Mouse (Mus musculus): ENCODE measurements around the gene Cebpg. TPM values are rescaled to one million over a fixed set of nuclear protein-coding genes. Genes with fewer than 3 reads are reported as not detected.

The Cebpg gene
- total RNA-seq, 1 experiment from 2014 or later: 52.4 TPM

DNA sequence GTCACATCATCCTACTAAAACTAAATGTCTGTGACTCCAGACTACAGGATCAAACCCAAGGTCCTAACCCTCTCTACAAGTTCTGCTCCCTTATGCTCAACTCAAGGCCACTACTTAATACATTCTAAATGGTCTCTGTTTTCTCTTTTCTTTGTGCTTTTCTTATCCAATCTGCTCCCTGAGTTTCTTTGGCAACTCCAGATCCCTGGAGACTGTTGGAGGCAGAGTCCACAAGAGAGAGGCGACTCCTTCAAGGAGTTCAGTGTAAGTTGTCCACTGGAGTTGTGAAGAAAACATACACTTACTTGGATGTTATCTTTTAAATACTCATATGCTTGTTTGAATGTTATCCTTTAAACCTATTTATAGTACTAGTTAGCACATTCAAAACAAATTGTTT lies 2.1 kb downstream of the Cebpg start:
- DNase-seq: no peak

DNA sequence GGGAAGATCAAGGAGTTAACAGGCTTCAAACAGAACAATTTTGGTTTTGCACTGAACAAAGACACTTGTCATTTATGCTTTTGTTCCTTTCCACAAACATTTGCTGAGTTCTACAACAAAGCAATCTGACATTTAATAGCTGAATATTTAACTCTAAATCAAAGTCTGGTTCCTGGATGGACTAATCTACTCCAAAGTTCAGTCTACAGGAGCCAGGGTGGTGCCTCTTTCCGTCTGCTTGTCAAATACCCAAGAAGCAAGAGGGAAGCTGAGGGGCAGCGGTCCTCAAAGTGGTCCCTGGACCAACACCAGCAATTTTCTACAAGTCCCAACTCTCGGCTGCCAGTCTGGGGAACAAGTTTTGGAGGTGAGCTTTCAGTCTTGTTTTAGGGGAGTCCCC lies 3.2 kb downstream of the Cebpg start:
- no peak for DNase-seq

DNA sequence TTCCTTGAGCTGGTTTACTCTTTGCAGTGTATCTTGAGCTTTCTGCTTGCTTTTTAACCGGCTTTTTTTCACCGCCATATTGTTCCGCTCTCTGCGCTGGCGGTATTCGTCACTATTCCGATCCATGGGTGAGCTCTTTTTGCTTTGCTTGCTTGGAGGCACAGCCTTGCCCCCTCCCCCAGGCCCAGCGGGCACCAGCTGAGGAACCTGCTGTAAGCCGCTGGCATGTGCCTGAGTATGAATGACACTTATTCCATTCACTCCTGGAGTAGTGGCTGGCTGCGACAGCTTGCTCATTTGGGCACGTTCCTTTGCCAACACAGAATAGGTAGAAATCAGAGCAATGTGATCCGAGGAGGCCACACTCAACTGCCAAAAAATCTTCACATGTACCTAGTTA lies 5.8 kb downstream of the Cebpg start:
- no peak for DNase-seq

DNA sequence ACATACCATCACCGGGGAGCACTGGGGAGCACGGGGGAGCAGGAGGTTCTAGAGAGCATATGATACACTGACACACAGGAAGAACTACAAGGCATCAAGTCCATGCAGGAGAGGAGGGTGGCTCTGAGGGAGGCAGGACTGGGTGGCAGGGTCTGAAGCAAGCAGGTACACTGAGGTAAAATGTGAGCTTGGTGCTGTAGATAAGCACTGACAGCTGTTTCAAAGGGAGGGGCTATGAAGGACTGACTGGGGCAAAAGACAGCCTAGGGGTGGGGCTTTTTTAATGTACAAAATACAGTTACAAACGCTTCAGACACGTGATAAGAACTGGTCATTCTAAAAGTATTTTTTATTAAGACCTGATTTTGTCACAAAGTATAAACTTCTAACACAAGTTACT lies 10.3 kb downstream of the Cebpg start:
- no peak for DNase-seq

DNA sequence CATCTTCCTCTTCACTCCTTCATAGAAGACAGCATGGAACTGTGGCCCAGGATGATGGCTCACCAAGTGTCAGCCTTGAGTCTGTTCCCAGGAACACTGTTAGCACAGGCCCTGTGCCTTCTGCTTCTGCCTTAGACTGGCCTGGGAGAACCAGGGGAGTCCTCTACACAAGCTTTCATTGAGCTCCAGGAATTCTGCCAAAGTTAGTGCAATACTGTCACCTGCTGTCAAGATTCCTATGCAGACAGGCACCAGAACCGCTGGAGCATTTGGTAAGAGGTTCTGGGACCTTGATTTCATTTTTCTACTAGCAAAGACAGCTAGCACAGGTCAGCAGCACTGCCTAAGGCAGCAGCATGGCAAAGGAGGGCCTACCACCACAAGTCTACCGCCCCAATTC lies 11.7 kb downstream of the Cebpg start:
- DNase-seq: peak; percentile 37

DNA sequence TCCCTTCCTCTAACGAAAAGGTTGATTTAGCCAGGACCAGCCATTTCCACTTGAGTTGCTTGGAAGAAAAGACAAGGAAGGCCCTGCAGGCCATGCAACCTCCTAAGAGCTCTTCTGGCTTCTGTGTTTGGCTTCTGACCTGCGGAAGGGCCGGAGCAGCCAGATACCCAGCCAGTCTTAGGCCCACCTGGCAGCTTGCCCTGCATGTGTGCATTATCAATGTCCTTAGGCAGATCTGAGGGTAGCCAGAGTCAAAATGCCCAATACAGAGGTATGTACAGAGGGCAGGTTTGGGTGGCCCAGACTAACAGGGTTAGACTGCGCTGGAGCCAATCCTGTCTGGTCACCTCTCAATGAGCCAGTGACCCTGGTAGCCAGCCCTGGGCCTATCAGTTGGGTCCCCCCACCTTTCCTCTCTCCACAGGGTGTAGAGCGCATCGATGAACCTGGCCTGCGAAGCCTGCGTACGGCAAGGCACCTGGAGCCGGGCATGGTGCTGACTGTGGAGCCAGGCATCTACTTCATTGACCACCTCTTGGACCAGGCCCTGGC lies 13.0 kb downstream of the Cebpg start:
- DNase-seq: no peak

DNA sequence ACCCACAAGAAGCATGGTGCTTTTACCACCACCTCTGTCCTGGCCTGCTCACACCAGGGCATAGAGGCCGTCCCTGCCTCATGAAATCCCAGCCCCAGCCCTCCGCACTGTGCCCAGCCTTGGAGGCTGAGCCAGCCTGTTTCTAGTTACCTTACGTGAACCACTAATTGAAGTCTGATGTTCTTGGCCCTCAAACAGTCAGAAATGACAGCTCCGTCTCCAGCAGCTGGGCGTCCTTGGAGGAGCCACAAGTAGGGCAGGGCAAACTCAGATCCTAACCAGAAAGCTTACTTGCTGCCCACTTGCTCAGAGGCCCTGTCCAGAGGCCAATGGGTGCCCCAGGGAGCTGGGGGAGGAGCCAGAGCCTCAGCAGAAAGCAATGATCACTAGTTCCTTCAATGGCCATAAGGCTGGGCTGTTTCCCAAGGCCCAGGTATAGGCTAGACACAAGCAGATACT lies 13.6 kb downstream of the Cebpg start:
- peak; percentile 80 for DNase-seq

DNA sequence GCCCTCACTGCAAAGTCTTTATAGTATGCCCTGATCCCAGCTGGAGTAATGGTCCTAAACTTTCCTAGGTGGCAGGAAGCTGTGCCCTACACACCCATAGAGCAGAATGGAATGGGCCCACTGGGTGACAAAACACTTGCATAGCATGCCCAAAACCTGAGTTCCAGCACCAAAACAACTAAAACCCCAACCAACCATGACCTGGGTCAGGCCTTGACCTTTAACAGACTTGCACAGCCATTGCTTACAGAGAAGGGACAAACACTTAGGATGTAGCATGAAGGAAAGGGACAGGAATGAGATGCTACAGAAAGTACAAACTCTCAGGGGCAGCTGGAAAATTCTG lies 14.2 kb downstream of the Cebpg start:
- no peak for DNase-seq

DNA sequence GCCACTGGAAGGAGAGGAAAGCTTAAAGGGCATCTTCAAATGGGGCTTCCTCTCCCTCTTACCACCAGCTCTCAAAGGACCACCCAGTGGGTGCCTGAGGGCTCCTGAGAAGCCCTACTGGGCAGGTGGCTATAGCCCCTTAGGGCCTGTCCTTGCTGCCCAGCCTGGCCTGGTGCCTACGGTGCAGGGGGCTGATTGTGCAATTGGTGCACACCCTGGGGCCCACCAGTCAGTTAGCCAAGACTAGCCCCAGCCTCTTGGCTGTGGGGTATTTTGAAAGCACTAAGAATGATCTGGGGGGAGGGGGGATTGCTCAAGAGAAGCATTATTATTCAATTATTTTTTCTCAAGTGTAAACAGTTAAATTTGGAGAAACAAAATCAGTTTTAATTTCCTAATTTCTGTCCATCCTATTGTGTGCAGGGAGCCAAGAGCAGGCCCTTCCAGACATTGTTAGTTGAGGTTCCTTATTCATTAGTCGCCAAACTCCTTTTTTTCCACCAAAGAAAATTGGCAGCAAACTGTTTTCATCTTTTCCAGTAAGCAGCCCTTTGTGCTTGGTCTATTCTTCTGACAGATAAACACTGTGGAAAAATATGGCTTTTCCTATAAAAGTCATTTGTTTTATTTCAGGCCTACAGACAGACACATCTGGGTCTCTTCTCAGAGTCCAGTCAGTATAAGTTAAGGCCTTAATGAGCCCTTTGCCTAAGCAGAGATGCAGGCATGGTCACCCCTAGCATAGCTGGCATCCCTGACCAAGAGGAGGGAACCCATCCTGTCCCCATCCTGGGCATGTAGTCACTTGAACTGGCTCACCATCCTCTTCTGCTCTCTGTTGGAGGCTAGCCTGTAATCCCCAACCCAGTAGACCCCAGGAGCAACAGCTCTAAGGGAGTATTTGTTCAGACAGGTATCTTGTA lies 14.8 kb downstream of the Cebpg start:
- peak; percentile 77 for DNase-seq

DNA sequence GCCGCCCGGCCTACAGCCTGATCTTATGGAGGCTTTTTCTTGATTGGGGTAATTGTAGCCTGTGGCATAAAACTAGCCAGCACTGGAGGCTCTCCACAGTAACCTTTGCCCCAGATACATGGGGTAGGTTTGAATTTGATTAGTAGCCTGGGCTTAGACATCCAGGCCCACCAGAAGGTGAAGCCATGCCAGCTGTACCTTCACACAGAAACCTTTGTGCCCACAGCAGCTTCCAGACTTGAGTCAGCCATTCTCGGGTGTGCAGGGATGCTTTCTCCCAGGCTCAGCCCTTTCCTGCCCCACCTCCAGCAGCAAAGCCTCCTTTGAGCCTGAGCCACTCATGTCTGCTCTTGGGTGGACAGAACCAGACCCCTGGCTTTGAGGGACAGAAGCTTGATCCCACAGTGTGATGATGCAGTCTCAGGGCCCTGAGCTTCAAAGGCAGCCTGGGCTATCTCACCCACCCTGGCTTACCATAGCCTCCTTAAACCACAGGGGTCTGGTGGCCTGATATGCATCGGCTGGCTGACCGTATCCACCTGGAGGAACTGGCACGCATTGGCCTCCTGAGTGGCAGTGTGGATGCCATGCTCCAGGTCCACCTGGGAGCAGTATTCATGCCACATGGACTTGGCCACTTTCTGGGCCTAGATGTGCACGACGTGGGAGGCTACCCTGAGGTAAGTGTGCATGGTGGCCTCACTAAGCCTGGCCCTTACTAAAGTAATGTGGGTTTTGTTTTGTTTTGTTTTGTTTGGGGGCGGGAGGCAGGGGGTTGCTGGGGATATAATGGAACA lies 16.0 kb downstream of the Cebpg start:
- no peak for DNase-seq

DNA sequence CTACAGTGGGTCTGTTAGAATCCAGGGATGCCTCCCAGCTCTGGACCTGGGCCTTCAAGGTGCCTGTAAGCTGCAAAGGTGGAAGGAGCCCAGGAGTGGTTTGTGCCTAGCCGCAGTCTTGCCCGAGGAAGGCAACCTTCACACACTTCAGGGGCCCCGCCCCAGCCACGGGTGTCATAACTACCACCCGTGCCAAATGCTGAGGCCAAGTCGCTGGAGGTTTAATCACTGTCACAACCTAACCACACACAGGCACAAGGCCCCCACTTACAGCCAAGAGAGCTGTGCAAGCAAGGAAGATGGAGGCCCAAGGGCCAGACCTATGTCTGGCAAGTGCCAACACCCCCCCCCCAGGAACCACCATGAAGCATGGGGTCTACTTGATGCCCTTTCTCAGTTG lies 19.0 kb downstream of the Cebpg start:
- DNase-seq: peak; percentile 73

DNA sequence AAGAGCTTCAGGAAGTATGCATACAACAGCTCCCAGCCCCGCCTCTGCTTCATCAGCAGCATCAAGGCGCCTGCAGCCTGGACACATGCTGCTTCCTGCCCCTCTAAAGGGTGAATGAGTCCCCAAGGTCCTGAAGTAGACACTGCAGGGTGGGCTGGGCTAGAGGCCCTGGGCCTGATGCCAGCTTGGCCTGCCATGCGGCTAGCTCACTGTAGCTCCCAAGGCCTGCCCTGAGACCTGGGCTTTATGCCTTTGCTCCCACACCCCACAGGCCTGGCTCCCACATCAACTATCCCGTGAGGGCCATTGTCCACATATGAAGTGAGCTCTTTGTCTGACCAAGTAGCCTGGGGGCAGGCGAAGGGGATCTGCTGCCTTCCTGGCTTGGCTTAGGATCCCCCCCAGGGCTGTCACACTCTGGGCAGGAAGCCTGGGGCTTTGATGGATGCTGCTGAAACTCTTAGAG lies 20.1 kb downstream of the Cebpg start:
- DNase-seq: peak; percentile 76

DNA sequence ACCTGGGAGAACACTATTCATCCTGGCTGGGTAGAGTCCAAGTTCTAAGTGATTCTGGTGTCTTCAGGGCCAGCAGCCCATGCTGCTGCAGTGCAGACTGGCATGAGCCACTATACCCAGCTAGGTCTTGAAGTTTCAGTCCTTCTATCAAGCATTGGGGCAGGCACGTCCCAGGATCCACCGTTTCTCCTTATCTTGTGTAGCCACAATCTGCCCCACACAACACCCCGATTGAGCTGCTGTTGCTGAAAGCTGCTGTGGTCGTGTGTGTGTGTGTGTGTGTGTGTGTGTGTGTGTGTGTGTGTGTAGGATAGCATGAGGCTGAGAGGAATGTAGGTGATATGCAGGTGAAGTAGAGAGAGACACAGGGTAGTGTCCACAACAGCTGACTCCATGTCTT lies 20.8 kb downstream of the Cebpg start:
- DNase-seq: no peak

DNA sequence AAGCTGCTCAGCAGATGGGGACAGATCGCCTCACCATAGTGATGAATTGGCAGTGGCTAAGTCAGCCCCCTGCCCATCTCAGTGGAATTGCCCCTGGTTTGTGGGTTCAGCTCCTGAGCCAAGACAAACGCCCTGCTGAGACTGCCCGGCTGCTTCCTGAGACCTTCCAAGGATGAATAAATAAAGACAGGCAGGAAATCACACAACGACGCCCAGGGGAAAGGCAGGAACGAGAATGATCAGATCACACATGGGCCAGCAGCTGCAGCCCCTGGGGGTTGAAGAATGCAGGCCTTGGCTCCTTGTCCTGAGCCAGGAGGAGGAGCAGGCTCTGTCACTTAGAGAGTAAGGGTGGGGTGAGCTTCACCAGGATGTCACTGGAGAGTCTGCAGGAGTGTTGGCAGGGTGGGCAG lies 21.2 kb downstream of the Cebpg start:
- peak; percentile 59 for DNase-seq

DNA sequence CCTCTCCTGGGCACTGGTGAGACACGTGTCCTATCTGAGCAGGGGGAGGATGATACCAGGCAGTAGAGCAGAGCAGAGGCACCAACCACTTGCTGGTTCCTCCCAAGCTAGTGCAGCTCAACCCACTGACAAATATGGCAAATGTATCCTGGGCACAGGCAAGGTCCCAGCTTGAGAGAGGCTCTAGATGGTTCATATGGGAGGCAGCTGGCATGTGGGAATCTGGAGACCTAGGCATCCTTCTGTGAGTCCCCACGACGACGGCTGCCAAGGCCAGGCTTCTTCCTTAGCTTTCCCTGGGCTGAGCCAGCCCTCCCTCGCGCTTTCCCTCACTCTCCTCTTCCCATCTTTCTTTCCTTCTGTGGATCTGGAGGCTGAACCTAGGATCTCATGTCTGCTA lies 25.8 kb downstream of the Cebpg start:
- DNase-seq: no peak

DNA sequence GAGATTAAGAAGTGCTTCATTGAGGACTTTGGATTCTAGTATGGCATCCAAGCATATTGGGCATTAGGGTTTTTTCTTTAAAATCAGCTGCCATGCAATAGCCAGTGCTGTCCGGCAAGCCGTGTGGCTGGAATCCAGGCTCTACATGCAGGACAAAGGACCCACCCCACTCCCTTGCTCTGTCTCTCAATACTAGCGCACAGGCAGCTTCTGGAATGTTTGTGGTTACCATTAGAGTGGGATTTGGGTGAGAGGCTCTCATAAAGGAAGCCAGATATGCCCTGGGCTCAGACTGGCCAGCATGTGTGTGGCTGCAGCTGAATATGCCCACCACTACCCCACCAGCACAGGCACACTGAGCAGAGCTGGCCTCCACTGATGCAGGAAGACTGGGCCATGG lies 26.7 kb downstream of the Cebpg start:
- no peak for DNase-seq

DNA sequence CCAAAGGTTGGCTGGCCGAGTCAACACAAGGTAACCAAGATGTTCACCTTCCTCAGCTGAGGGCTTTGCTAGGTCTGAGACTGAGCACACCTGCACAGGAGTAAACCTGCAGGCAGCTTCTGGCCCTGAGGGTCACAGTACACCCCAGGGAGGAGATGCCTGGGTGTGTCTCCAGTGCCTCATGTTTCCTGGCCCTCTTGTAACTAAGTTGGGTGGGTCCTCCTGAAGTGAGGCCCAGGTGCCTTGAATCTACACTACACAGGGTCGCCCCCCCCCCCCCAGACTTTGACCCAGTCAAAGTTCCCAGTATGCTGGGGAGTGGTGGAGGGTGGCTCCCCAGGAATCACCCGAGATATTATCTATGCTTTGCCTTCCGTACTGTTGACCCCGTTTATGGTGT lies 27.1 kb downstream of the Cebpg start:
- DNase-seq: no peak

DNA sequence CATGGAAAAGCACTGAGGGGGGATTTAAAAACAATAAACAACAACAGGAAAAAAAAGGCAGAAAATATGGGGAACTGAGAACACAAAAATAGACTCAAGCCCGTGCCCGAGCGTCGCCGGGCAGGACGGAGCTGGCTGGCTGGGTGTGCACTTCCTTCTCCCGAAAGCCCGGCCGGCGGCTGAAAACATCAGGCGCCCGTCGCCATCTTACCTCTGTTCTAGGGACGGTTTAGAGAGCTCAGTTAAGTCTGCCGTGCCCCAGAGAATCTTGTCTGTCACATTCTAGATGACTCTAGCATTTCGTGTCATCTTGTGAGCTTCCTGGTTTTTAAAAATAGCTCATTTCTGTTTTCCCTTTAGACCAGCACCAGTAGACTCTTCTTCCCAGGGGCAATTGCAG lies 27.8 kb downstream of the Cebpg start:
- DNase-seq: no peak

DNA sequence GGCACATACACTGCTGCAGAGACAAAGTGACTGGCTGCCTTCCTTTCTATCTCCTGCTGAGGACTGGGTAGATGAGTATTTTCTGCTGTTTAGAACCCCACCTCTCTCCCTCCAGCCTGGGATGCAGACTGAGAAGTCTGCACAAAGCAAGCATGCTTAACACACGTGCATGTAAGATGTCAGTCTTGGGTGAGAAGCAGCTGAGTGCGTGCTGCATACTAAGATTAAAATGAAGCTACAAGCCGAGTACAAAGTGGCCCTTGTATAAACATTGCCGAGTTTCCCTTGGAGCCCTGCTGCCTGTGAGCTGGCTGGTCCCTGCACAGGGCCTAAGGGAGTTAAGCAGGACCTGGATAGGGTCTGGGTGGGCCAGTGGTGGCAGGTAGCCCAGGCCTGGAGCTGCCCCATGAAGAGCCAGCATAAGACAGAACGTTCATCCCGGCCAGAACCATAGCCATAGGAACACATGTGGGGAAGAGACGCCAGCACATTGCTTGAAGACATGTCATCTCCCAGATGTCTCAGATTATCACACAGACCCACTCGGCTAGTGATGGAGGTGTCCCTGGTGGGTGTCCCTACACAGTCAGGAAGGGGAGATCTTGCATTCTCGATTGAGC lies 28.5 kb downstream of the Cebpg start:
- DNase-seq: no peak

DNA sequence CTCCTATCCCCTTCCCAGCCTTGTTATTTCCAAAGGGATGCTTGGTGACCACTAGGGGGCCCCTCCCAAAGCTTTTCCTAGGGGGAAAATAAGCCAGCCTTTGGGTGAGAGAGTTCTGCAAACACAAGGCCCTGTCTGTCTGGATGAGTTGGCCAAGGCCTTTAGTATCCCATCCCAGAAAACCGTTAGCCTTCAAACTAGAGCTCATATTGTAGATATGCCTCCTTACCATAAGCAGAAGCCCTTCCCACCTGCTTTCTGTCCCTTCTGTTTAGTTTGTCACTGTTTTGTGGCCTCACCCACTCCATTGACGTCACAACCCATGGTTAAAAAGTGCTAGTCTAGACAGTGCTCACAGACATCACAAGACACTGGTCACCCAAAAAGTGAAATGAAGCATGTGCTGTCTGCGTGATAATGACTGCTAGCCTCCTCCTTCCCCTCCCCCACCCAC lies 29.5 kb downstream of the Cebpg start:
- peak; percentile 77 for DNase-seq

DNA sequence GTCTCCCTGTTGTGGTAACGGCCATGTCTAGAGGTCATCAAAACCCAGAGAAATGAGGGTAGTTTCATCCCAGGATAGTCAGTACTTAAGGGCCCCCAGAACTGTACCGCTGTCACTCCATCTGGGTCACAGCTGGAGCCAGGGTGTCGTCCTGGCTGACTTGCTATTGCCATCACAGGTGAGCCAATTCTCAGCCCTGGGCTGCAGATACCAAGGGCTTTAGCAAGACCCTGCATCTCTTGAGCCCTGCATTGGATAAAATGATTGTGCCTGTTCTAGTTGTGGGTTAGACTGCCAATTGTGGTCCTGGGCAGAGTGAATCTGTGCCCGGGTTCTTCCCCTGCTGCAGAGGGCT lies 30.1 kb downstream of the Cebpg start:
- DNase-seq: no peak

DNA sequence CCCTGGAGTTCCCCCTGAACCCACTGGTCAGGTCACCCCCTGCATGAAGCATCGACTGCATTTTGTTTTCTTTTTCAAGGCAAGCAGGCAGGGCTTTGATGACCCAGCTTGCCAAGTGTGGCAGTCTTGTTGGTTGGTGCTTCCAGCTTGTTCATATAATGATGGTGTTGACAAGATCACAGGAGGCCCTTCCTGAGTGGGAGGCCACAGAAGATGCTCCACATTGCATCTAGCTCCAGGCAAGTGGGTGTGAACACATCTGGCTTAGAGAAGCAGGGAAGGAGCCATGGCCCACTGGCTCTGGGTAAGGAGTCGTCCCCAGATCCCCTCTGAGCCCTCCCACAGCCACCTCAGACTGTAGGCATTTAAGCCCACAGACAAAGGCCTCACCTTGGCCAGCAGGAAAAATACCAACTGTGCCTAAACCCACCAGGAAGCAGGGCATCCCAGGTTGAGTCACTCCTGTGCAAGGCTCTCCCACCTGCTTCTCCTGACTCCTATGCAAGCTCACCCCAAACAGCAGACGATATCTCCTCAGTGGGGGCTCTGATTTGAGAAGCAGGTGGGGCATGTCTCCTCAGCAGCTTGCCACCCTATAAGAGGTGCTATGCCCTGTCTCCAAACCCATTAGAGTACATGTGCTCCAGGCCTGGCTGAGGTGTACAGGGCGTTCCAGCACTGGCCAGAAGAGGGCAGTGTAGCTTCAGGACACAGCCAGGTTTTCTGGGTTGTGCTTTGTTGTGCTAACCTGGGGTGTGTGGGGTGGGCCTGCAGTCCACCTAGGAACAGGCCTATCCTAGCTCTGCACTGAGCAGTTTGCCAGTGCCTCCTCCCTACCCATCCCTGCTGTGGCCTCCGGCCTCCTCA lies 30.7 kb downstream of the Cebpg start:
- peak; percentile 85 for DNase-seq
